Comparison of ENCODE assay signal across 9 mouse cellular contexts in genomic region chr4:139075915-139076314, GRCm38 (mm10). TPM values are rescaled to one million over a fixed set of nuclear protein-coding genes. Genes with fewer than 3 reads are reported as not detected.
A peak's percentile ranks its signal among the peaks of the same experiment; 100 is the strongest.
DNase-seq lines count a peak whose midpoint lies in the region; ATAC-seq and TF ChIP-seq lines count a peak whose summit lies in the region.
"Had no signal": no experiment of that assay in that cellular context is flagged by ENCODE, and none has a peak within 500 bp of the region (broad histone marks: within the 10 kb centered on the region; RNA-seq: fewer than 3 reads in every experiment).

No protein-coding gene starts in this region.

- DNase-seq in kidney, postnatal 4 days, result no peak
- DNase-seq in embryonic facial prominence, embryonic 10.5 days (ENCODE audit: low spot score), result no peak
- DNase-seq in hindbrain, postnatal 0 days (ENCODE audit: low spot score), result no peak
- no peak for DNase-seq in midbrain, postnatal 0 days (ENCODE audit: low spot score)
- DNase-seq in B cell, adult 2 months, result no peak
- DNase-seq in adrenal gland, postnatal 25 days, result no peak
- no peak for DNase-seq in right cerebral cortex, adult 18-20 months

- no peaks in the 10 kb centered on the region for H3K9me3 ChIP-seq in kidney, embryonic 15.5 days (replicated peaks)
- no peaks in the 10 kb centered on the region for H3K9me3 ChIP-seq in embryonic facial prominence, embryonic 10.5 days
- no peaks in the 10 kb centered on the region for H3K9me3 ChIP-seq in hindbrain, postnatal 0 days (ENCODE audit: low read length)
- no peaks in the 10 kb centered on the region for H3K9me3 ChIP-seq in midbrain, postnatal 0 days (ENCODE audit: low read length)

- peaks cover 69% of the 10 kb centered on the region for H3K27me3 ChIP-seq in kidney, embryonic 15.5 days
- H3K27me3 ChIP-seq in embryonic facial prominence, embryonic 10.5 days (replicated peaks; ENCODE audit: low read depth, poor library complexity, severe bottlenecking), result peaks cover 73% of the 10 kb centered on the region
- peaks cover 29% of the 10 kb centered on the region for H3K27me3 ChIP-seq in hindbrain, postnatal 0 days (ENCODE audit: insufficient read depth, low read length)
- H3K27me3 ChIP-seq in midbrain, postnatal 0 days (ENCODE audit: insufficient read depth, low read length), result peaks cover 29% of the 10 kb centered on the region

- H3K36me3 ChIP-seq in kidney, embryonic 15.5 days, result no peaks in the 10 kb centered on the region
- no peaks in the 10 kb centered on the region for H3K36me3 ChIP-seq in embryonic facial prominence, embryonic 10.5 days (replicated peaks)
- H3K36me3 ChIP-seq in hindbrain, postnatal 0 days (ENCODE audit: insufficient read depth, low read length), result no peaks in the 10 kb centered on the region
- H3K36me3 ChIP-seq in midbrain, postnatal 0 days (ENCODE audit: insufficient read depth, low read length), result no peaks in the 10 kb centered on the region

- peak overlapping the region; percentile 61 for H3K4me3 ChIP-seq in kidney, embryonic 15.5 days (replicated peaks)
- peak overlapping the region; percentile 71 for H3K4me3 ChIP-seq in embryonic facial prominence, embryonic 10.5 days
- H3K4me3 ChIP-seq in hindbrain, postnatal 0 days (ENCODE audit: low read length), result peak overlapping the region; percentile 58
- H3K4me3 ChIP-seq in midbrain, postnatal 0 days (ENCODE audit: low read depth, low read length), result peak overlapping the region; percentile 63

- H3K4me2 ChIP-seq in kidney, embryonic 15.5 days, result peak overlapping the region; percentile 98
- peak overlapping the region; percentile 83 for H3K4me2 ChIP-seq in hindbrain, postnatal 0 days (ENCODE audit: low read depth, low read length)
- peak overlapping the region; percentile 86 for H3K4me2 ChIP-seq in midbrain, postnatal 0 days (ENCODE audit: low read depth, low read length, poor library complexity, severe bottlenecking)

- no peak for ATAC-seq in kidney, embryonic 15.5 days (replicated peaks; ENCODE audit: low FRiP score)
- ATAC-seq in hindbrain, postnatal 0 days, result no peak
- ATAC-seq in midbrain, postnatal 0 days (ENCODE audit: low FRiP score), result no peak

- no peak overlapping the region for H3K9ac ChIP-seq in kidney, embryonic 15.5 days
- H3K9ac ChIP-seq in hindbrain, postnatal 0 days (replicated peaks; ENCODE audit: low read length), result peak overlapping the region; percentile 59; the same call in 1 of the 2 replicates
- no peak overlapping the region for H3K9ac ChIP-seq in midbrain, postnatal 0 days (replicated peaks; ENCODE audit: low read length, poor library complexity, severe bottlenecking)

- H3K27ac ChIP-seq in kidney, embryonic 15.5 days, result no peak overlapping the region
- H3K27ac ChIP-seq in embryonic facial prominence, embryonic 10.5 days (replicated peaks), result no peak overlapping the region
- no peak overlapping the region for H3K27ac ChIP-seq in hindbrain, postnatal 0 days
- H3K27ac ChIP-seq in midbrain, postnatal 0 days (ENCODE audit: low read depth, low read length), result no peak overlapping the region

- 15% methylated on average over 5 of the region's 5 CpGs for WGBS in kidney, embryonic 15.5 days
- WGBS in embryonic facial prominence, embryonic 10.5 days, result 16% methylated on average over 5 of the region's 5 CpGs
- WGBS in hindbrain, postnatal 0 days, result 21% methylated on average over 5 of the region's 5 CpGs
- 11% methylated on average over 5 of the region's 5 CpGs for WGBS in midbrain, postnatal 0 days

- peaks cover 19% of the 10 kb centered on the region for H3K4me1 ChIP-seq in kidney, embryonic 15.5 days
- H3K4me1 ChIP-seq in embryonic facial prominence, embryonic 10.5 days, result peaks cover 21% of the 10 kb centered on the region
- no peaks in the 10 kb centered on the region; the same call in 1 of the 2 replicates for H3K4me1 ChIP-seq in hindbrain, postnatal 0 days (ENCODE audit: insufficient read depth, low read length)
- no peaks in the 10 kb centered on the region for H3K4me1 ChIP-seq in midbrain, postnatal 0 days (ENCODE audit: insufficient read depth, low read length)

- peak; percentile 36; the same call in 1 of the 2 replicates for TF ChIP-seq CTCF in hindbrain, postnatal 0 days (IDR thresholded peaks at IDR 0.05; ENCODE audit: low read depth)
- TF ChIP-seq CTCF in midbrain, postnatal 0 days (IDR thresholded peaks at IDR 0.05), result peak; percentile 50

RNA-seq across cellular contexts. Expression of gene Htr6, which starts 0.5 kb away (rescaled TPM):
- not detected in 2 replicates for polyA plus RNA-seq in kidney, embryonic 15.5 days (2015; fragmentation: Nextera tagmentation; extraction: Ambion mirVana)
- polyA plus RNA-seq in embryonic facial prominence, embryonic 10.5 days (2016; fragmentation: Nextera tagmentation; extraction: Ambion mirVana), result 0.23 and 0.26 TPM in 2 replicates
- 2.0 and 4.3 TPM in 2 replicates for total RNA-seq in hindbrain, postnatal 0 days (2014; rRNA removed)
- 0.74 and 0.96 TPM in 2 replicates for polyA plus RNA-seq in hindbrain, postnatal 0 days (2015; fragmentation: Nextera tagmentation; extraction: Ambion mirVana)
- total RNA-seq in midbrain, postnatal 0 days (2014; rRNA removed), result 4.2 and 5.9 TPM in 2 replicates
- polyA plus RNA-seq in midbrain, postnatal 0 days (2015; fragmentation: Nextera tagmentation; extraction: Ambion mirVana), result 1.0 and 1.1 TPM in 2 replicates
- total RNA-seq in adrenal gland, postnatal 25 days (2021), result 0.33 and 0.52 TPM in 2 replicates
- total RNA-seq: megakaryocyte progenitor cell, adult 5-6 weeks had no signal

RNA-seq across cellular contexts. Expression of gene Nbl1, which starts 16.9 kb away (rescaled TPM):
- 28.4 and 35.7 TPM in 2 replicates for polyA plus RNA-seq in kidney, embryonic 15.5 days (2015; fragmentation: Nextera tagmentation; extraction: Ambion mirVana)
- polyA plus RNA-seq in embryonic facial prominence, embryonic 10.5 days (2016; fragmentation: Nextera tagmentation; extraction: Ambion mirVana), result 51.7 and 80.8 TPM in 2 replicates
- total RNA-seq in hindbrain, postnatal 0 days (2014; rRNA removed), result 69.4 and 85.3 TPM in 2 replicates
- polyA plus RNA-seq in hindbrain, postnatal 0 days (2015; fragmentation: Nextera tagmentation; extraction: Ambion mirVana), result 60.6 and 64.4 TPM in 2 replicates
- 60.7 and 62.2 TPM in 2 replicates for total RNA-seq in midbrain, postnatal 0 days (2014; rRNA removed)
- polyA plus RNA-seq in midbrain, postnatal 0 days (2015; fragmentation: Nextera tagmentation; extraction: Ambion mirVana), result 53.4 and 55.7 TPM in 2 replicates
- 20.3 and 21.4 TPM in 2 replicates for total RNA-seq in adrenal gland, postnatal 25 days (2021)
- total RNA-seq: megakaryocyte progenitor cell, adult 5-6 weeks had no signal

RNA-seq across cellular contexts. Expression of gene Minos1, which starts 55.0 kb away (rescaled TPM):
- 522 and 595 TPM in 2 replicates for polyA plus RNA-seq in kidney, embryonic 15.5 days (2015; fragmentation: Nextera tagmentation; extraction: Ambion mirVana)
- 431 and 444 TPM in 2 replicates for polyA plus RNA-seq in embryonic facial prominence, embryonic 10.5 days (2016; fragmentation: Nextera tagmentation; extraction: Ambion mirVana)
- 17.1 and 19.1 TPM in 2 replicates for total RNA-seq in hindbrain, postnatal 0 days (2014; rRNA removed)
- 462 and 467 TPM in 2 replicates for polyA plus RNA-seq in hindbrain, postnatal 0 days (2015; fragmentation: Nextera tagmentation; extraction: Ambion mirVana)
- total RNA-seq in midbrain, postnatal 0 days (2014; rRNA removed), result 21.9 and 31.0 TPM in 2 replicates
- 377 and 397 TPM in 2 replicates for polyA plus RNA-seq in midbrain, postnatal 0 days (2015; fragmentation: Nextera tagmentation; extraction: Ambion mirVana)
- 347 and 389 TPM in 2 replicates for total RNA-seq in adrenal gland, postnatal 25 days (2021)
